Mouse (Mus musculus) limb, embryonic 13.5 days (tissue): ENCODE data around the gene Engase. TPM values are rescaled to one million over a fixed set of nuclear protein-coding genes. Genes with fewer than 3 reads are reported as not detected.

Experiments used
- ATAC-seq: fragments of 200-750 bp; cut with Nextera tagmentation; 2 replicates; pipeline ENCODE4 v1.8.0; 2017; ENCODE audit warnings: low read depth, moderate number of reproducible peaks, moderate TSS enrichment; ENCODE audit not compliant: low FRiP score
- H3K27ac ChIP-seq: fragments of 300-500 bp; sonication (generic); 2 replicates; pipeline ENCODE4 v1.5.1; 2015; ENCODE audit warnings: inconsistent platforms, mild to moderate bottlenecking, moderate library complexity
- H3K27me3 ChIP-seq: fragments of 300-500 bp; sonication (generic); 2 replicates; pipeline ENCODE4 v1.6.1; 2015; ENCODE audit warnings: mild to moderate bottlenecking, inconsistent platforms
- H3K36me3 ChIP-seq: fragments of 300-500 bp; sonication (generic); 2 replicates; pipeline ENCODE4 v1.6.1; 2015; ENCODE audit warnings: inconsistent platforms, mild to moderate bottlenecking, moderate library complexity
- H3K4me1 ChIP-seq: fragments of 300-500 bp; sonication (generic); 2 replicates; pipeline ENCODE4 v1.6.1; 2015; ENCODE audit warnings: inconsistent platforms
- H3K4me2 ChIP-seq: fragments of 300-500 bp; sonication (generic); replicated peaks from 2 replicates; pipeline ENCODE4 v1.6.1; 2015; ENCODE audit warnings: inconsistent platforms, mild to moderate bottlenecking, moderate library complexity
- H3K4me3 ChIP-seq: fragments of 300-500 bp; sonication (generic); 2 replicates; pipeline ENCODE4 v1.5.1; 2015; ENCODE audit warnings: moderate library complexity, mild to moderate bottlenecking, inconsistent platforms
- H3K9ac ChIP-seq: fragments of 300-500 bp; sonication (generic); 2 replicates; pipeline ENCODE4 v1.6.1; 2015; ENCODE audit warnings: mild to moderate bottlenecking, inconsistent platforms
- H3K9me3 ChIP-seq: fragments of 300-500 bp; sonication (generic); 2 replicates; pipeline ENCODE4 v1.6.1; 2016; ENCODE audit warnings: inconsistent platforms
- WGBS: fragments of 180-500 bp; shearing (Covaris S2); methylation state at CpG from one replicate; pipeline ENCODE4 v1.1.7; 2015; 5-methylcytosine and 5-hydroxymethylcytosine counted together
- polyA plus RNA-seq: library from polyadenylated mRNA; unstranded; fragments of >200 nt; fragmentation: Nextera tagmentation; extraction: Ambion mirVana; gene quantifications from 2 replicates; pipeline ENCODE4 v1.2.1, GENCODE M21; 2015

Engase gene
- polyA plus RNA-seq, 1 experiment from 2014 or later = 5.5 TPM

DNA sequence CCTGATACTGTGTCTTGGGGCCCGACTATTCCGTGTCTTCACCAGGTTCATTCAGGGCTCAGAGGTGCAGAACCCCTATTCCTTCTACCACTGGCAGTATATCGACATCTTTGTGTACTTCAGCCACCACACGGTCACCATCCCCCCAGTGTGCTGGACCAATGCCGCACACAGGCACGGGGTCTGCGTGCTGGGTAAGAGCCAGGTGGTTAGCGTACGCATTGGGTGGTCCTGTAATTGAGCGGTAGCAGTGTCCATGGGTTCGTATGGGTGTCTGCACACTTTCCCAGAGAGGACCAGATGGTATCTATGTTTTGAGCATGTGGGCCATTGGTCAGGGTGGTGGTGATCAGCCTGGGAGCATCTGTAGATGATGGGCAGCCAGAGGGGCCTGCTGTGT is 4.6 kb downstream of the Engase start:
- Histone ChIP-seq H3K4me3 (no peak overlapping the region), H3K9me3 (no peaks in the 10 kb centered on the region), H3K27me3 (0 out of 2 replicates have a peak, but pooled peaks cover 3% of the 10 kb centered on the region), H3K36me3 (peaks cover 48% of the 10 kb centered on the region), H3K9ac (no peak overlapping the region), H3K4me1 (peaks cover 11% of the 10 kb centered on the region), H3K27ac (no peak overlapping the region), H3K4me2 (no peak overlapping the region)
- WGBS = 94% methylated on average over 11 of the region's 11 CpGs
- ATAC-seq = no peak

DNA sequence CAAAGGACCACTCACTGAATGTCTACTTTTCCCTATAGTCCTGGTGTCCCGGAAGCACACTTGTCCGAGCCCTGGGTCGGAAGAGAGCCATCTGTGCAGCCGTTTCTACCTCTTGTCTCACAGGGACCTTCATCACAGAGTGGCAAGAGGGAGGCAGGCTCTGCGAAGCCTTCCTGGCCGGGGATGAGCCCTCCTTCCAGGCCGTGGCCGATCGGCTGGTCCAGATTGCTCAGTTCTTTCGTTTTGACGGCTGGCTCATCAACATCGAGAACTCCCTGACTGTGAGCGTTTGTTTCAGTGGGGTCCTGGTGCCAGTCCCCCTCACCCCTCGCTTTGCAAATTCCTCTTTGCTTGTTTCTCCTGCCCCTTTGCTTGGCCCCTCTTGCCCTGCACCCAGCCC is 5.1 kb downstream of the Engase start:
- Histone ChIP-seq H3K9me3 (no peaks in the 10 kb centered on the region), H3K4me1 (peaks cover 11% of the 10 kb centered on the region), H3K4me3 (no peak overlapping the region), H3K4me2 (no peak overlapping the region), H3K9ac (no peak overlapping the region), H3K27ac (no peak overlapping the region), H3K36me3 (peaks cover 52% of the 10 kb centered on the region), H3K27me3 (0 out of 2 replicates have a peak, but pooled peaks cover 3% of the 10 kb centered on the region)
- no peak for ATAC-seq
- 84% methylated on average over 14 of the region's 14 CpGs for WGBS

DNA sequence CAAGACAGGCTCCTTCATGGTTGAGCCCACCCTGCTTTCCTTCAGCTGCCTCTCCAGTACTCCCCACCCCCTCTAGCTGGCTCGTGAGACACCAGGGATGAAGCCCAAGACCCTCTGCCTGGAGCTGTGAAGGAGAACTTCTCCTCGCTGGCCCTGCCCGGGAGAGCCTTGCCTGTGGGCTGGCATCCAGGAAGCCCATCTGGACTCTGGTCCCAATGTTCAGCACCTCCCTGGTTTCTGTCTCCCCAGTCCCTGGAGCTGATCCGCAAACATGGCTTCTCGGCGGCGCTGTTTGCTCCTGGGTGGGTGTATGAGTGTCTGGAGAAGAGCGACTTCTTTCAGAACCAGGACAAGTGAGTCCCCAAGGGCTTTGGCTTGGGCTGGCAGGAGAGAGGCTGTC is 7.5 kb downstream of the Engase start:
- no peak overlapping the region for H3K27ac ChIP-seq
- peaks cover 20% of the 10 kb centered on the region for H3K4me1 ChIP-seq
- H3K9me3 ChIP-seq = no peaks in the 10 kb centered on the region
- ATAC-seq = no peak
- no peak overlapping the region for H3K4me3 ChIP-seq
- H3K27me3 ChIP-seq = no peaks in the 10 kb centered on the region
- 83% methylated on average over 8 of the region's 8 CpGs for WGBS
- H3K36me3 ChIP-seq = peaks cover 56% of the 10 kb centered on the region
- no peak overlapping the region for H3K9ac ChIP-seq
- H3K4me2 ChIP-seq = no peak overlapping the region

GRCm38 (mm10) chr11:118485338-118485737 is 8.7 kb downstream of the Engase start:
- 43% methylated on average over 11 of the region's 11 CpGs for WGBS
- H3K27ac ChIP-seq = no peak overlapping the region
- H3K36me3 ChIP-seq = peaks cover 53% of the 10 kb centered on the region
- no peak for ATAC-seq
- no peak overlapping the region for H3K4me3 ChIP-seq
- no peak overlapping the region for H3K9ac ChIP-seq
- H3K4me2 ChIP-seq = no peak overlapping the region
- peaks cover 22% of the 10 kb centered on the region for H3K4me1 ChIP-seq
- no peaks in the 10 kb centered on the region for H3K9me3 ChIP-seq
- H3K27me3 ChIP-seq = peaks cover 4% of the 10 kb centered on the region

- H3K4me3 ChIP-seq = no peak overlapping the region
- peaks cover 22% of the 10 kb centered on the region for H3K4me1 ChIP-seq
- no peak overlapping the region for H3K9ac ChIP-seq
- H3K4me2 ChIP-seq = no peak overlapping the region
- no peaks in the 10 kb centered on the region for H3K9me3 ChIP-seq
- peaks cover 9% of the 10 kb centered on the region for H3K27me3 ChIP-seq
- H3K27ac ChIP-seq = no peak overlapping the region
- peaks cover 53% of the 10 kb centered on the region for H3K36me3 ChIP-seq
- ATAC-seq = no peak
- WGBS = 91% methylated on average over 3 of the region's 3 CpGs
Observed at GRCm38 (mm10) chr11:118485780-118486179, 9.2 kb downstream of the Engase start.

- Histone ChIP-seq H3K27ac (no peak overlapping the region), H3K9me3 (no peaks in the 10 kb centered on the region), H3K27me3 (peaks cover 11% of the 10 kb centered on the region), H3K4me3 (no peak overlapping the region), H3K4me1 (peaks cover 22% of the 10 kb centered on the region), H3K36me3 (peaks cover 52% of the 10 kb centered on the region), H3K9ac (no peak overlapping the region), H3K4me2 (no peak overlapping the region)
- WGBS = 82% methylated on average over 6 of the region's 6 CpGs
- ATAC-seq = no peak
Observed at GRCm38 (mm10) chr11:118486281-118486680, 9.7 kb downstream of the Engase start.

- no peaks in the 10 kb centered on the region for H3K9me3 ChIP-seq
- peaks cover 12% of the 10 kb centered on the region for H3K27me3 ChIP-seq
- 86% methylated on average over 29 of the region's 29 CpGs for WGBS
- no peak for ATAC-seq
- H3K9ac ChIP-seq = no peak overlapping the region
- H3K4me3 ChIP-seq = no peak overlapping the region
- no peak overlapping the region for H3K27ac ChIP-seq
- peaks cover 22% of the 10 kb centered on the region for H3K4me1 ChIP-seq
- H3K36me3 ChIP-seq = peaks cover 43% of the 10 kb centered on the region
- H3K4me2 ChIP-seq = no peak overlapping the region
Observed at GRCm38 (mm10) chr11:118486881-118487772, 10.5 kb downstream of the Engase start.

GRCm38 (mm10) chr11:118488191-118488906 is 11.7 kb downstream of the Engase start:
- WGBS = 62% methylated on average over 8 of the region's 8 CpGs
- Histone ChIP-seq H3K27ac (peak overlapping the region; percentile 48; the same call in 1 of the 2 replicates), H3K36me3 (peaks cover 33% of the 10 kb centered on the region), H3K4me2 (0 out of 2 replicates have a peak overlapping the region, but pooled peaks have one; percentile 24), H3K9me3 (no peaks in the 10 kb centered on the region), H3K9ac (peak overlapping the region; percentile 40; the same call in 1 of the 2 replicates), H3K4me1 (peaks cover 27% of the 10 kb centered on the region), H3K4me3 (no peak overlapping the region), H3K27me3 (peaks cover 12% of the 10 kb centered on the region)
- ATAC-seq = no peak

DNA sequence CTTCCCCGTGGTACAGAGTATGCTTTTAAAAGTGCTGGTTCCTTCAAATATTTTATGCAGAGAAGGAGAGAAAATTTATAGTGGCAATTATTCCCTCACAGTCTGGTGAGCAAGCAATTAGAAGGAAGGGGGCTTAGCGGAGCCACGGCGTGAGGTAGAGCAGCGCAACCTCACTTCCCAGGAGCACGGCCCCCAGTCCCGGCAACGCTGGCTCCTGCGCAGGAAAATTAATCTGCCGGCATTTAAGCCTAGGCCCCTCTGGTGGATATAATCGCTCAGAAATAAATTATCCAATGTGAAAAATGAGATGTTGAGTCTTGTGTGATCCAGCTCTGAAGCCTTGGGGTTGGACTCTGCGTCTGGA is 12.3 kb downstream of the Engase start:
- peaks cover 30% of the 10 kb centered on the region for H3K36me3 ChIP-seq
- H3K4me3 ChIP-seq = no peak overlapping the region
- peaks cover 32% of the 10 kb centered on the region for H3K4me1 ChIP-seq
- ATAC-seq = no peak
- peak overlapping the region; percentile 24 for H3K4me2 ChIP-seq
- H3K27ac ChIP-seq = peak overlapping the region; percentile 48; the same call in 1 of the 2 replicates
- peaks cover 12% of the 10 kb centered on the region for H3K27me3 ChIP-seq
- no peaks in the 10 kb centered on the region for H3K9me3 ChIP-seq
- H3K9ac ChIP-seq = 0 out of 2 replicates have a peak overlapping the region, but pooled peaks have one; percentile 25
- 42% methylated on average over 12 of the region's 12 CpGs for WGBS

DNA sequence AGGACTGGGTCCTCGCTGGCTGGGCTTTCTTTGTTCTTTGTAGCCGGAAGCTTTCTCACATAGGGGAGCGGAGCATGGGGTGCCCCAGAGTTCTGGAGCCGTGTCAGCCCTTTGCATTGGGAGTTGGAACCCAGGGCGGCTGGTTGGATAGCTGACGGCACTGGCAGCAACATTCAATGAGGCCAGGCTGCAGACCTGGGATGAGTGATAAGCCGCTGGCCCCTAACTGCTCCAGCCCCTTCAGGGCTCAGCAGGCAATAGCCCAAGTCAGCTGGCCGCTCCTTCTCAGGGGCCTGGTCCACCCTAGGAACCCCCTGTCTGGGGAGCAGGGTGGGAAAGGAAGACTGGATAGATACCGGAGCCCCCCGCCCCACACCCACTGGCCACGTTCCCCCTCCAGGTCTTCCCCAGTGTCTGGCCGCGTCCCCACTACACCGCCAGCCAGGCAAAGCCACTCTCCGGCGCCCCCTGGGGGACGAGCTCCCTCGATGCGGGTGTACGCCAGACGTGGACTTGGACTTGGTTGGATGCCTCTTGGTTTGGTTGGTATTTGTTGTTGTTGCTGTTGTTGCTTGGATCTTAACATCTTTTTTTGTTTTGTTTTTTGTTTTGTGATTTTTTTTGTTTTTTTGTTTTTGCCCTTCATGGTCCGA is 14.1 kb downstream of the Engase start:
- no peak overlapping the region for H3K27ac ChIP-seq
- H3K4me2 ChIP-seq = peak overlapping the region; percentile 43
- no peaks in the 10 kb centered on the region for H3K9me3 ChIP-seq
- H3K27me3 ChIP-seq = peaks cover 12% of the 10 kb centered on the region
- no peak overlapping the region; the same call in 1 of the 2 replicates for H3K9ac ChIP-seq
- H3K36me3 ChIP-seq = peaks cover 15% of the 10 kb centered on the region
- no peak overlapping the region for H3K4me3 ChIP-seq
- peaks cover 39% of the 10 kb centered on the region for H3K4me1 ChIP-seq
- no peak for ATAC-seq
- WGBS = 27% methylated on average over 22 of the region's 22 CpGs

DNA sequence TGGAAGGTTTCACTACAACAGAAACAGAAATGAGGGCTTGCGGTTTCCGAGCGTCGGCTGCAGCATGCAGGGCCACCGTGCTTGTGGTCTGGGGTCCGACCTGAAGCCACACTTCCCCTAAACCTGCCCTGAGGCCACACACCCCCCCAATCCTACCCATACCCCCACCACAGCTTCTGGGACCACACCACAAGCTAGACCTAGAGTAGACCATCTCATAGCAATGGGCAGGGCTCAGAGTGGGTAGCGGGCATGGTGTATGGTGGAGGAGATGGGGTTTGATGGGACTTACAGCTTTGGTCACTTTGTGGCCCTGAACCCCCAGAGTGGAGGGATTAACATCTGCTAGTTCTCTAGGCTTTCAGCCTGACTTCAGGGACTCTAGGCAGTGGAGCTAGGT is 14.6 kb downstream of the Engase start:
- H3K4me1 ChIP-seq = peaks cover 42% of the 10 kb centered on the region
- no peaks in the 10 kb centered on the region for H3K9me3 ChIP-seq
- peaks cover 12% of the 10 kb centered on the region for H3K27me3 ChIP-seq
- peaks cover 10% of the 10 kb centered on the region for H3K36me3 ChIP-seq
- no peak overlapping the region for H3K4me3 ChIP-seq
- ATAC-seq = no peak
- no peak overlapping the region for H3K9ac ChIP-seq
- no peak overlapping the region for H3K4me2 ChIP-seq
- no peak overlapping the region for H3K27ac ChIP-seq
- 88% methylated on average over 7 of the region's 7 CpGs for WGBS

DNA sequence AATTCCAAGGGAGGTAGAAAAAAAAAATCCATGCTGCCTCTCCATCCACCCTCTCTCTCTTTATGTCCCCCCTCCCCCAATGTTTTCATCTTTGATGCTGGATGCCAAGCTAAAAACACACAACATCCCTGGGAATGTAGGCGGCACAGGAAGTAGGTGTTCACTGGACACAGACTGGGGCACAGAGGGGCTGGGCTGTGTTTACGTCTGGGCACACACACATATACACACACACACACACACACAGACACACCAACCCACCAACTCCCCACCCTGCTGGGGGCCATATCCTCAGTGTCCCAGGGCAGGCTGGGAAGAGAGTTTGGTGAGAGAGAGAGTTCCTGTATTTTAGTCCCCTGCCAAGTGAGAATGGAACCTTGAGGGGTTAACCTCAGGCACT is 16.8 kb downstream of the Engase start:
- WGBS = 75% methylated on average over 2 of the region's 2 CpGs
- no peak overlapping the region for H3K4me3 ChIP-seq
- H3K9me3 ChIP-seq = no peaks in the 10 kb centered on the region
- no peak overlapping the region for H3K4me2 ChIP-seq
- H3K9ac ChIP-seq = no peak overlapping the region
- H3K27me3 ChIP-seq = peaks cover 16% of the 10 kb centered on the region
- peaks cover 30% of the 10 kb centered on the region for H3K4me1 ChIP-seq
- H3K36me3 ChIP-seq = no peaks in the 10 kb centered on the region
- H3K27ac ChIP-seq = peak overlapping the region; percentile 44; the same call in 1 of the 2 replicates
- ATAC-seq = no peak
